Mouse (Mus musculus) ES-E14 (cell line): ENCODE measurements around the gene Yeats4.

Experiments used
- CHD2 ChIP-seq: IDR thresholded peaks from 2 replicates; pipeline ENCODE4 v1.6.1; 2014; ENCODE audit warnings: mild to moderate bottlenecking, low read depth, low read length, inconsistent platforms
- MAFK ChIP-seq: IDR thresholded peaks from 2 replicates; pipeline ENCODE4 v1.6.1; 2014; ENCODE audit warnings: mild to moderate bottlenecking, low read depth, low read length, inconsistent platforms; ENCODE audit not compliant: insufficient read depth
- ZNF384 ChIP-seq: IDR thresholded peaks from 2 replicates; pipeline ENCODE4 v1.6.1; 2012; ENCODE audit warnings: low read depth, low read length, inconsistent platforms

DNA sequence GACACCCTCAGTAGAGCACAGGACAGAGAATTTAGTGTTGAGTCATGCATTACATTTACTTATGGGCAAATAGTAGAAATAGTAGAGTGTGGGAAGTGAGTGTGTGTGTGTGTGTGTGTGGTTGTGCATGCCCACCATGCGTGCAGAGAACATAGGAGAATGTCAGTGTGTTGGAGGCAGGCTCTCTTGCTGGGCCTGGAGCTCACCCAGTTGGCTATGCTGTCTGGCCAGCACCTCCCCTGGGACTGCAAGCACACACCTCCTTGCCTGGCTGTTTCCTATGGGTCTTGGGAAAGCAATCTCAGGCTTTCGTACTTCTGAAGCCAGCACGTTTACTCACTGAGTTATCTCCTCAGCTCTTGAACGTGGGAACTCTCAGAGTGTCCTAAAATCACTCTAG lies 10.5 kb upstream of the Yeats4 start:
- TF ChIP-seq ZNF384 (no peak), CHD2 (no peak), MAFK (no peak)
